Mouse (Mus musculus): Measurements from ENCODE around the gene Zfp296.

Zfp296 gene

GRCm38 (mm10) chr7:19607291-19607690 is 30.2 kb downstream of the Zfp296 start:
- Histone ChIP-seq H3K36me3 (ENCODE audit: control insufficient read depth, insufficient read depth, low read length, poor library complexity, severe bottlenecking) (peaks cover 22% of the 10 kb centered on the region), H3K27me3 (ENCODE audit: control insufficient read depth, insufficient read depth, low read length, poor library complexity, severe bottlenecking) (no peaks in the 10 kb centered on the region)
- no peak for DNase-seq (ENCODE audit: low read depth, low spot score)

GRCm38 (mm10) chr7:19609641-19610332 is 32.7 kb downstream of the Zfp296 start:
- no peak for DNase-seq (ENCODE audit: low read depth, low spot score)
- H3K36me3 ChIP-seq (ENCODE audit: control insufficient read depth, insufficient read depth, low read length, poor library complexity, severe bottlenecking): peaks cover 32% of the 10 kb centered on the region
- no peaks in the 10 kb centered on the region for H3K27me3 ChIP-seq (ENCODE audit: control insufficient read depth, insufficient read depth, low read length, poor library complexity, severe bottlenecking)

- H3K27me3 ChIP-seq (ENCODE audit: control insufficient read depth, insufficient read depth, low read length, poor library complexity, severe bottlenecking): no peaks in the 10 kb centered on the region
- H3K36me3 ChIP-seq (ENCODE audit: control insufficient read depth, insufficient read depth, low read length, poor library complexity, severe bottlenecking): peaks cover 36% of the 10 kb centered on the region
- no peak for DNase-seq (ENCODE audit: low read depth, low spot score)
These were observed 33.9 kb downstream of the Zfp296 start for GRCm38 (mm10) chr7:19610969-19611368.

- no peaks in the 10 kb centered on the region for H3K27me3 ChIP-seq (ENCODE audit: control insufficient read depth, insufficient read depth, low read length, poor library complexity, severe bottlenecking)
- DNase-seq (ENCODE audit: low read depth, low spot score): peak; percentile 82
These were observed 38.0 kb downstream of the Zfp296 start for GRCm38 (mm10) chr7:19615036-19615577.

GRCm38 (mm10) chr7:19619004-19619801 is 42.1 kb downstream of the Zfp296 start:
- DNase-seq (ENCODE audit: low read depth, low spot score): peak; percentile 85
- H3K36me3 ChIP-seq (ENCODE audit: control insufficient read depth, insufficient read depth, low read length, poor library complexity, severe bottlenecking): peaks cover 23% of the 10 kb centered on the region
- no peaks in the 10 kb centered on the region; the same call in 1 of the 2 replicates for H3K27me3 ChIP-seq (ENCODE audit: control insufficient read depth, insufficient read depth, low read length, poor library complexity, severe bottlenecking)

More at GRCm38 (mm10) chr7:19615036-19615577, 38.0 kb downstream of the Zfp296 start:
- peaks cover 36% of the 10 kb centered on the region for H3K36me3 ChIP-seq (ENCODE audit: control insufficient read depth, insufficient read depth, low read length, poor library complexity, severe bottlenecking)

GRCm38 (mm10) chr7:19620811-19621210 is 43.7 kb downstream of the Zfp296 start:
- DNase-seq (ENCODE audit: low read depth, low spot score): no peak
- peaks cover 24% of the 10 kb centered on the region for H3K36me3 ChIP-seq (ENCODE audit: control insufficient read depth, insufficient read depth, low read length, poor library complexity, severe bottlenecking)
- no peaks in the 10 kb centered on the region; the same call in 1 of the 2 replicates for H3K27me3 ChIP-seq (ENCODE audit: control insufficient read depth, insufficient read depth, low read length, poor library complexity, severe bottlenecking)

GRCm38 (mm10) chr7:19622241-19622640 is 45.2 kb downstream of the Zfp296 start:
- DNase-seq (ENCODE audit: low read depth, low spot score): no peak
- Histone ChIP-seq H3K36me3 (ENCODE audit: control insufficient read depth, insufficient read depth, low read length, poor library complexity, severe bottlenecking) (peaks cover 25% of the 10 kb centered on the region), H3K27me3 (ENCODE audit: control insufficient read depth, insufficient read depth, low read length, poor library complexity, severe bottlenecking) (no peaks in the 10 kb centered on the region; the same call in 1 of the 2 replicates)

GRCm38 (mm10) chr7:19623433-19623832 is 46.3 kb downstream of the Zfp296 start:
- no peak for DNase-seq (ENCODE audit: low read depth, low spot score)
- Histone ChIP-seq H3K27me3 (ENCODE audit: control insufficient read depth, insufficient read depth, low read length, poor library complexity, severe bottlenecking) (no peaks in the 10 kb centered on the region; the same call in 1 of the 2 replicates), H3K36me3 (ENCODE audit: control insufficient read depth, insufficient read depth, low read length, poor library complexity, severe bottlenecking) (peaks cover 20% of the 10 kb centered on the region)

- Histone ChIP-seq H3K36me3 (ENCODE audit: control insufficient read depth, insufficient read depth, low read length, poor library complexity, severe bottlenecking) (peaks cover 16% of the 10 kb centered on the region), H3K27me3 (ENCODE audit: control insufficient read depth, insufficient read depth, low read length, poor library complexity, severe bottlenecking) (no peaks in the 10 kb centered on the region; the same call in 1 of the 2 replicates)
- no peak for DNase-seq (ENCODE audit: low read depth, low spot score)
These were observed 50.6 kb downstream of the Zfp296 start for GRCm38 (mm10) chr7:19627721-19628120.

GRCm38 (mm10) chr7:19628192-19628535 is 51.1 kb downstream of the Zfp296 start:
- H3K27me3 ChIP-seq (ENCODE audit: control insufficient read depth, insufficient read depth, low read length, poor library complexity, severe bottlenecking): no peaks in the 10 kb centered on the region; the same call in 1 of the 2 replicates
- DNase-seq (ENCODE audit: low read depth, low spot score): no peak

GRCm38 (mm10) chr7:19628536-19629360 is 51.7 kb downstream of the Zfp296 start:
- DNase-seq (ENCODE audit: low read depth, low spot score): peak; percentile 99
- Histone ChIP-seq H3K27me3 (ENCODE audit: control insufficient read depth, insufficient read depth, low read length, poor library complexity, severe bottlenecking) (no peaks in the 10 kb centered on the region; the same call in 1 of the 2 replicates), H3K36me3 (ENCODE audit: control insufficient read depth, insufficient read depth, low read length, poor library complexity, severe bottlenecking) (peaks cover 18% of the 10 kb centered on the region)

More at GRCm38 (mm10) chr7:19628192-19628535, 51.1 kb downstream of the Zfp296 start:
- peaks cover 16% of the 10 kb centered on the region for H3K36me3 ChIP-seq (ENCODE audit: control insufficient read depth, insufficient read depth, low read length, poor library complexity, severe bottlenecking)

GRCm38 (mm10) chr7:19629361-19629734 is 52.3 kb downstream of the Zfp296 start, which contains the start of gene Relb:
Gene Relb, minus strand, starts transcription at chr7:19629438.
- Histone ChIP-seq H3K27me3 (ENCODE audit: control insufficient read depth, insufficient read depth, low read length, poor library complexity, severe bottlenecking) (no peaks in the 10 kb centered on the region), H3K36me3 (ENCODE audit: control insufficient read depth, insufficient read depth, low read length, poor library complexity, severe bottlenecking) (peaks cover 14% of the 10 kb centered on the region)
- peak; percentile 96 for DNase-seq (ENCODE audit: low read depth, low spot score)
